Mouse (Mus musculus) forebrain, embryonic 14.5 days (tissue): Measurements from ENCODE around the gene H2bfm. TPM values are rescaled to one million over a fixed set of nuclear protein-coding genes. Genes with fewer than 3 reads are reported as not detected.

ENCODE experiments used
- ATAC-seq: fragments of 200-750 bp; cut with Nextera tagmentation; 2 replicates; pipeline ENCODE4 v1.8.0; 2017; ENCODE audit warnings: mild to moderate bottlenecking, moderate library complexity
- DNase-seq: peaks from one replicate; pipeline ENCODE4 v3.0.0-alpha.2; 2015; ENCODE audit warnings: low spot score
- H3K27ac ChIP-seq: fragments of 300-500 bp; sonication (generic); 2 replicates; pipeline ENCODE4 v1.5.1; 2014; ENCODE audit warnings: low read depth, mild to moderate bottlenecking, control low read depth, low read length, moderate library complexity
- H3K27me3 ChIP-seq: fragments of 300-500 bp; sonication (generic); replicated peaks from 2 replicates; pipeline ENCODE4 v1.6.1; 2014; ENCODE audit warnings: low read length, control low read depth, mixed read lengths; ENCODE audit not compliant: control insufficient read depth, insufficient read depth
- H3K36me3 ChIP-seq: fragments of 300-500 bp; sonication (generic); 2 replicates; pipeline ENCODE4 v1.6.1; 2014; ENCODE audit warnings: low read length, control low read depth; ENCODE audit not compliant: control insufficient read depth, insufficient read depth
- H3K4me1 ChIP-seq: fragments of 300-500 bp; sonication (generic); 2 replicates; pipeline ENCODE4 v1.6.1; 2014; ENCODE audit warnings: antibody characterized with exemption, low read length, control low read depth; ENCODE audit not compliant: control insufficient read depth, insufficient read depth
- H3K4me2 ChIP-seq: fragments of 300-500 bp; sonication (generic); 2 replicates; pipeline ENCODE4 v1.6.1; 2014; ENCODE audit warnings: mild to moderate bottlenecking, control low read depth, low read length
- H3K4me3 ChIP-seq: fragments of 300-500 bp; sonication (generic); 2 replicates; pipeline ENCODE4 v1.5.1; 2014; ENCODE audit warnings: low read depth, low read length, control low read depth
- H3K9ac ChIP-seq: fragments of 300-500 bp; sonication (generic); 2 replicates; pipeline ENCODE4 v1.6.1; 2014; ENCODE audit warnings: mild to moderate bottlenecking, low read length, control low read depth, moderate library complexity
- H3K9me3 ChIP-seq: fragments of 300-500 bp; sonication (generic); replicated peaks from 2 replicates; pipeline ENCODE4 v1.6.1; 2016; ENCODE audit warnings: low read length, control low read depth, mixed read lengths; ENCODE audit not compliant: control insufficient read depth
- WGBS: fragments of 180-500 bp; shearing (Covaris S2); extraction: QIAGEN DNeasy Blood & Tissue Kit; methylation state at CpG from one replicate; pipeline ENCODE4 v1.1.7; 2014; 5-methylcytosine and 5-hydroxymethylcytosine counted together
- polyA plus RNA-seq: library from polyadenylated mRNA; unstranded; fragments of >200 nt; fragmentation: Nextera tagmentation; extraction: Ambion mirVana; gene quantifications from 2 replicates; pipeline ENCODE4 v1.2.1, GENCODE M21; 2014

Gene H2bfm
- polyA plus RNA-seq, 1 experiment from 2014 or later, result not detected

- ATAC-seq, result peak; percentile 100
Observed at GRCm38 (mm10) chrX:136976424-136977084, 49.4 kb downstream of the H2bfm start, which contains the start of the genes Tmsb15l and Tmsb15b1. Tmsb15l (minus strand) TSS chrX:136976869. Tmsb15b1 (minus strand) TSS chrX:136976874.

More at GRCm38 (mm10) chrX:136976424-136977084, 49.4 kb downstream of the H2bfm start, which contains the start of the genes Tmsb15l and Tmsb15b1:
- H3K4me1 ChIP-seq, result no peaks in the 10 kb centered on the region
- peak; percentile 89 for DNase-seq
- H3K36me3 ChIP-seq, result no peaks in the 10 kb centered on the region
- no peak within 1 kb of the TSS for H3K27ac ChIP-seq
- H3K4me3 ChIP-seq, result peak within 1 kb of the TSS; percentile 35
- peak within 1 kb of the TSS; percentile 48 for H3K4me2 ChIP-seq
- peak within 1 kb of the TSS; percentile 47; the same call in 1 of the 2 replicates for H3K9ac ChIP-seq
- H3K9me3 ChIP-seq, result no peaks in the 10 kb centered on the region
- WGBS, result 44% methylated on average over 15 of the region's 15 CpGs
- H3K27me3 ChIP-seq, result no peaks in the 10 kb centered on the region

Other genes starting within 250 kb of the H2bfm start
- 23.3 and 24.9 TPM in 2 replicates for gene Tceal1, start 219.3 kb upstream of the H2bfm start, polyA plus RNA-seq
- gene Morf4l2, start 183.6 kb upstream of the H2bfm start, polyA plus RNA-seq, result 633 and 666 TPM in 2 replicates
- not detected in 2 replicates for gene Glra4, start 147.2 kb upstream of the H2bfm start, polyA plus RNA-seq
- 6.0 and 9.0 TPM in 2 replicates for gene Plp1, start 104.7 kb upstream of the H2bfm start, polyA plus RNA-seq
- 6.3 and 10.2 TPM in 2 replicates for gene Rab9b, start 58.6 kb upstream of the H2bfm start, polyA plus RNA-seq
- 109 and 117 TPM in 2 replicates for gene Tmsb15b2, start 48.2 kb downstream of the H2bfm start, polyA plus RNA-seq
- 10.8 and 11.9 TPM in 2 replicates for gene Tmsb15l, start 49.5 kb downstream of the H2bfm start, polyA plus RNA-seq
- gene Tmsb15b1, start 49.5 kb downstream of the H2bfm start, polyA plus RNA-seq, result 51.4 and 61.0 TPM in 2 replicates
- 281 and 313 TPM in 2 replicates for gene Zcchc18, start 65.8 kb downstream of the H2bfm start, polyA plus RNA-seq
- 18.1 and 20.9 TPM in 2 replicates for gene Slc25a53, start 111.0 kb downstream of the H2bfm start, polyA plus RNA-seq
- 6.0 and 7.4 TPM in 2 replicates for gene Fam199x, start 122.3 kb downstream of the H2bfm start, polyA plus RNA-seq
- gene Esx1, start 194.8 kb downstream of the H2bfm start, polyA plus RNA-seq, result not detected in 2 replicates